Mouse (Mus musculus): Measurements from ENCODE around the gene Olfr555. TPM values are rescaled to one million over a fixed set of nuclear protein-coding genes. Genes with fewer than 3 reads are reported as not detected.
"Not testable (repeated sequence)": the region's sequence is repeated elsewhere in the genome, so short reads cannot be mapped to it uniquely, and the experiment has no call there.

Gene Olfr555
- not detected in 2 replicates for polyA plus RNA-seq (2015; fragmentation: Nextera tagmentation; extraction: Ambion mirVana)

GRCm38 (mm10) chr7:102658523-102658922 lies at the start of gene Olfr555:
Gene Olfr555, plus strand, starts transcription at chr7:102658823.
- WGBS, result 81% methylated on average over 1 of the region's 1 CpGs

GRCm38 (mm10) chr7:102618118-102618517 lies 40.5 kb upstream of the Olfr555 start, which contains the start of gene Olfr553:
Gene Olfr553, minus strand, starts transcription at chr7:102618218.
- no peak within 1 kb of the TSS for H3K4me3 ChIP-seq (replicated peaks)
- no peaks in the 10 kb centered on the region for H3K4me1 ChIP-seq
- no peaks in the 10 kb centered on the region for H3K9me3 ChIP-seq (replicated peaks)
- H3K36me3 ChIP-seq, result no peaks in the 10 kb centered on the region
- H3K9ac ChIP-seq, result no peak within 1 kb of the TSS
- H3K27ac ChIP-seq, result no peak within 1 kb of the TSS
- H3K4me2 ChIP-seq, result no peak within 1 kb of the TSS
- ATAC-seq (replicated peaks; ENCODE audit: low FRiP score), result no peak
- H3K27me3 ChIP-seq, result no peaks in the 10 kb centered on the region

More at GRCm38 (mm10) chr7:102658523-102658922, at the start of gene Olfr555:
- Histone ChIP-seq H3K4me2 (no peak within 1 kb of the TSS), H3K27ac (no peak within 1 kb of the TSS), H3K4me3 (replicated peaks) (no peak within 1 kb of the TSS), H3K9ac (no peak within 1 kb of the TSS), H3K9me3 (replicated peaks) (no peaks in the 10 kb centered on the region), H3K4me1 (no peaks in the 10 kb centered on the region), H3K36me3 (no peaks in the 10 kb centered on the region), H3K27me3 (no peaks in the 10 kb centered on the region)
- no peak for ATAC-seq (replicated peaks; ENCODE audit: low FRiP score)

GRCm38 (mm10) chr7:102619608-102620007 lies 39.0 kb upstream of the Olfr555 start:
- ATAC-seq (replicated peaks; ENCODE audit: low FRiP score), result no peak
- 68% methylated on average over 5 of the region's 5 CpGs for WGBS

GRCm38 (mm10) chr7:102620368-102620767 lies 38.3 kb upstream of the Olfr555 start:
- not testable (repeated sequence) for H3K27me3 ChIP-seq; H3K9me3 ChIP-seq (replicated peaks); H3K36me3 ChIP-seq; H3K27ac ChIP-seq; H3K4me2 ChIP-seq; H3K4me1 ChIP-seq; ATAC-seq (replicated peaks; ENCODE audit: low FRiP score); H3K9ac ChIP-seq; H3K4me3 ChIP-seq (replicated peaks)
- 89% methylated on average over 19 of the region's 19 CpGs for WGBS

More at GRCm38 (mm10) chr7:102619608-102620007, 39.0 kb upstream of the Olfr555 start:
- Histone ChIP-seq H3K4me3 (replicated peaks) (no peak overlapping the region), H3K9me3 (replicated peaks) (no peaks in the 10 kb centered on the region), H3K27me3 (no peaks in the 10 kb centered on the region), H3K4me1 (no peaks in the 10 kb centered on the region), H3K4me2 (no peak overlapping the region), H3K36me3 (no peaks in the 10 kb centered on the region), H3K27ac (no peak overlapping the region), H3K9ac (no peak overlapping the region)

- Histone ChIP-seq H3K9ac (no peak overlapping the region), H3K4me3 (replicated peaks) (no peak overlapping the region), H3K36me3 (no peaks in the 10 kb centered on the region), H3K4me1 (no peaks in the 10 kb centered on the region), H3K27ac (no peak overlapping the region), H3K4me2 (no peak overlapping the region), H3K9me3 (replicated peaks) (no peaks in the 10 kb centered on the region), H3K27me3 (0 out of 2 replicates have a peak, but pooled peaks cover 2% of the 10 kb centered on the region)
- WGBS, result 33% methylated on average over 3 of the region's 3 CpGs
- no peak for ATAC-seq (replicated peaks; ENCODE audit: low FRiP score)
Observed at GRCm38 (mm10) chr7:102636665-102637064, 22.0 kb upstream of the Olfr555 start.

- Histone ChIP-seq H3K36me3 (no peaks in the 10 kb centered on the region), H3K4me3 (replicated peaks) (no peak within 1 kb of the TSS), H3K4me2 (no peak within 1 kb of the TSS), H3K9ac (no peak within 1 kb of the TSS), H3K27ac (no peak within 1 kb of the TSS), H3K9me3 (replicated peaks) (no peaks in the 10 kb centered on the region), H3K4me1 (no peaks in the 10 kb centered on the region), H3K27me3 (0 out of 2 replicates have a peak, but pooled peaks cover 2% of the 10 kb centered on the region)
- 71% methylated on average over 1 of the region's 1 CpGs for WGBS
- ATAC-seq (replicated peaks; ENCODE audit: low FRiP score), result no peak
Observed at GRCm38 (mm10) chr7:102638132-102638531, 20.5 kb upstream of the Olfr555 start, which contains the start of gene Olfr554. Gene Olfr554, plus strand, starts transcription at chr7:102638432.

GRCm38 (mm10) chr7:102644945-102645344 lies 13.7 kb upstream of the Olfr555 start:
- not testable (repeated sequence) for H3K9me3 ChIP-seq (replicated peaks); H3K36me3 ChIP-seq; H3K4me3 ChIP-seq (replicated peaks); H3K4me1 ChIP-seq; H3K9ac ChIP-seq; H3K27ac ChIP-seq; H3K27me3 ChIP-seq; H3K4me2 ChIP-seq; ATAC-seq (replicated peaks; ENCODE audit: low FRiP score)
- 86% methylated on average over 4 of the region's 4 CpGs for WGBS

- Histone ChIP-seq H3K9ac (no peak within 1 kb of the TSS), H3K4me3 (replicated peaks) (no peak within 1 kb of the TSS), H3K4me1 (no peaks in the 10 kb centered on the region), H3K4me2 (no peak within 1 kb of the TSS), H3K36me3 (no peaks in the 10 kb centered on the region), H3K27me3 (no peaks in the 10 kb centered on the region), H3K27ac (no peak within 1 kb of the TSS), H3K9me3 (replicated peaks) (no peaks in the 10 kb centered on the region)
- WGBS, result 38% methylated on average over 3 of the region's 3 CpGs
- ATAC-seq (replicated peaks; ENCODE audit: low FRiP score), result no peak
Observed at GRCm38 (mm10) chr7:102664599-102664998, 6.0 kb downstream of the Olfr555 start, which contains the start of gene Olfr556. Gene Olfr556, plus strand, starts transcription at chr7:102664899.

- WGBS, result 46% methylated on average over 2 of the region's 2 CpGs
- no peak for ATAC-seq (replicated peaks; ENCODE audit: low FRiP score)
- H3K27me3 ChIP-seq, result no peaks in the 10 kb centered on the region
- no peak overlapping the region for H3K27ac ChIP-seq
- no peaks in the 10 kb centered on the region for H3K9me3 ChIP-seq (replicated peaks)
- H3K9ac ChIP-seq, result no peak overlapping the region
- no peaks in the 10 kb centered on the region for H3K36me3 ChIP-seq
- H3K4me1 ChIP-seq, result no peaks in the 10 kb centered on the region
- H3K4me3 ChIP-seq (replicated peaks), result no peak overlapping the region
- H3K4me2 ChIP-seq, result no peak overlapping the region
Observed at GRCm38 (mm10) chr7:102665378-102665777, 6.8 kb downstream of the Olfr555 start.

- no peak overlapping the region for H3K4me3 ChIP-seq (replicated peaks)
- 72% methylated on average over 2 of the region's 2 CpGs for whole genome bisulfite sequencing
- H3K9ac ChIP-seq, result no peak overlapping the region
- H3K4me1 ChIP-seq, result no peaks in the 10 kb centered on the region
- H3K27ac ChIP-seq, result no peak overlapping the region
- no peaks in the 10 kb centered on the region for H3K27me3 ChIP-seq
- H3K36me3 ChIP-seq, result peaks cover 15% of the 10 kb centered on the region; the same call in 1 of the 2 replicates
- no peak for ATAC-seq (replicated peaks; ENCODE audit: low FRiP score)
- no peaks in the 10 kb centered on the region for H3K9me3 ChIP-seq (replicated peaks)
- H3K4me2 ChIP-seq, result no peak overlapping the region
Observed at GRCm38 (mm10) chr7:102676225-102676624, 17.6 kb downstream of the Olfr555 start.

GRCm38 (mm10) chr7:102681916-102682315 lies 23.3 kb downstream of the Olfr555 start:
- no peaks in the 10 kb centered on the region for H3K27me3 ChIP-seq
- H3K4me2 ChIP-seq, result no peak overlapping the region
- no peaks in the 10 kb centered on the region for H3K4me1 ChIP-seq
- no peak overlapping the region for H3K27ac ChIP-seq
- ATAC-seq (replicated peaks; ENCODE audit: low FRiP score), result no peak
- WGBS, result 76% methylated on average over 1 of the region's 1 CpGs
- H3K36me3 ChIP-seq, result peaks cover 27% of the 10 kb centered on the region; the same call in 1 of the 2 replicates
- H3K9me3 ChIP-seq (replicated peaks), result no peaks in the 10 kb centered on the region
- no peak overlapping the region for H3K4me3 ChIP-seq (replicated peaks)
- no peak overlapping the region for H3K9ac ChIP-seq

GRCm38 (mm10) chr7:102686944-102687501 lies 28.4 kb downstream of the Olfr555 start, which contains the start of gene Trim68:
Gene Trim68, minus strand, starts transcription at chr7:102687327.
- no peaks in the 10 kb centered on the region for H3K9me3 ChIP-seq (replicated peaks)
- no peaks in the 10 kb centered on the region for H3K27me3 ChIP-seq
- no peaks in the 10 kb centered on the region for H3K4me1 ChIP-seq
- WGBS, result under 1% methylated on average over 40 of the region's 40 CpGs
- peak; percentile 100 for ATAC-seq (replicated peaks; ENCODE audit: low FRiP score)
- peaks cover 6% of the 10 kb centered on the region; the same call in 1 of the 2 replicates for H3K36me3 ChIP-seq
- H3K27ac ChIP-seq, result peak within 1 kb of the TSS; percentile 83
- peak within 1 kb of the TSS; percentile 73 for H3K4me3 ChIP-seq (replicated peaks)
- H3K4me2 ChIP-seq, result peak within 1 kb of the TSS; percentile 81
- H3K9ac ChIP-seq, result peak within 1 kb of the TSS; percentile 72
